Mouse (Mus musculus) kidney, adult 2 months (tissue): ENCODE data around the gene Wdr45. TPM values are rescaled to one million over a fixed set of nuclear protein-coding genes. Genes with fewer than 3 reads are reported as not detected.
"Not testable (repeated sequence)": the region's sequence is repeated elsewhere in the genome, so short reads cannot be mapped to it uniquely, and the experiment has no call there.

Experiments
- DNase-seq: peaks from one replicate; pipeline ENCODE4 v3.0.0; 2021
- H3K27ac ChIP-seq: fragments of 200-500 bp; 2 replicates; pipeline ENCODE4 v1.5.1; 2012; ENCODE audit warnings: low read depth, low read length, control low read depth, inconsistent platforms; ENCODE audit not compliant: insufficient read depth
- H3K27me3 ChIP-seq: fragments of 200-500 bp; replicated peaks from 2 replicates; pipeline ENCODE4 v1.6.1; 2012; ENCODE audit warnings: mild to moderate bottlenecking, moderate library complexity, low read length, inconsistent platforms; ENCODE audit not compliant: control insufficient read depth, insufficient read depth
- H3K36me3 ChIP-seq: fragments of 200-500 bp; 2 replicates; pipeline ENCODE4 v1.6.1; 2012; ENCODE audit warnings: mild to moderate bottlenecking, moderate library complexity, low read length, inconsistent platforms; ENCODE audit not compliant: control insufficient read depth, insufficient read depth
- H3K4me1 ChIP-seq: fragments of 200-500 bp; 2 replicates; pipeline ENCODE4 v1.6.1; 2011; ENCODE audit warnings: low read length; ENCODE audit not compliant: control insufficient read depth, insufficient read depth
- H3K4me3 ChIP-seq: fragments of 200-500 bp; 2 replicates; pipeline ENCODE4 v1.5.1; 2011; ENCODE audit warnings: mild to moderate bottlenecking, low read depth, low read length, control low read depth; ENCODE audit not compliant: insufficient read depth
- CTCF ChIP-seq: fragments of 200-500 bp; conservative IDR thresholded peaks from 2 replicates; pipeline ENCODE4 v1.5.1; 2011; ENCODE audit warnings: low read depth, mild to moderate bottlenecking, control low read depth, low read length, moderate library complexity, mixed read lengths; ENCODE audit not compliant: insufficient read depth, insufficient read length
- POLR2A ChIP-seq: fragments of 200-500 bp; IDR thresholded peaks from one replicate; pipeline ENCODE4 v1.6.1; 2011; ENCODE audit warnings: low read depth, low read length, control low read depth
- WGBS: fragments of 180-500 bp; shearing (Covaris S2); methylation state at CpG from one replicate; pipeline ENCODE4 v1.1.7; 2018; 5-methylcytosine and 5-hydroxymethylcytosine counted together
- polyA plus RNA-seq: library from polyadenylated mRNA; depleted of rRNA; stranded (reverse); fragments of >200 nt; gene quantifications from 2 replicates; pipeline ENCODE4 v1.2.3, GENCODE M21; 2012

Gene Wdr45
- polyA plus RNA-seq, 1 experiment: 73.1 TPM

GRCm38 (mm10) chrX:7688321-7688720, 25.8 kb upstream of the Wdr45 start:
- DNase-seq: no peak
- H3K4me1 ChIP-seq: no peaks in the 10 kb centered on the region
- no peak overlapping the region for H3K4me3 ChIP-seq
- TF ChIP-seq CTCF (no peak), POLR2A (no peak)
- H3K27me3 ChIP-seq: no peaks in the 10 kb centered on the region
- no peaks in the 10 kb centered on the region for H3K36me3 ChIP-seq
- no peak overlapping the region for H3K27ac ChIP-seq
- 100% methylated on average over 2 of the region's 2 CpGs for WGBS

- no peaks in the 10 kb centered on the region for H3K4me1 ChIP-seq
- no peak for TF ChIP-seq POLR2A
- no peak for TF ChIP-seq CTCF
- no peak overlapping the region for H3K27ac ChIP-seq
- H3K36me3 ChIP-seq: no peaks in the 10 kb centered on the region
- H3K27me3 ChIP-seq: no peaks in the 10 kb centered on the region
- no peak for DNase-seq
- WGBS: 71% methylated on average over 3 of the region's 3 CpGs
- H3K4me3 ChIP-seq: no peak overlapping the region
These were observed 23.6 kb upstream of the Wdr45 start for GRCm38 (mm10) chrX:7690486-7690885.

- WGBS: 23% methylated on average over 4 of the region's 4 CpGs
- no peak for TF ChIP-seq POLR2A
- peak; percentile 58 for TF ChIP-seq CTCF
- no peaks in the 10 kb centered on the region for H3K27me3 ChIP-seq
- no peaks in the 10 kb centered on the region for H3K36me3 ChIP-seq
- H3K4me1 ChIP-seq: peaks cover 4% of the 10 kb centered on the region; the same call in 1 of the 2 replicates
- H3K27ac ChIP-seq: no peak overlapping the region
- no peak overlapping the region for H3K4me3 ChIP-seq
- DNase-seq: peak; percentile 43
These were observed 21.3 kb upstream of the Wdr45 start for GRCm38 (mm10) chrX:7692862-7693261.

- TF ChIP-seq POLR2A (no peak), CTCF (no peak)
- Histone ChIP-seq H3K27ac (no peak overlapping the region), H3K4me1 (peaks cover 6% of the 10 kb centered on the region), H3K4me3 (no peak overlapping the region), H3K27me3 (no peaks in the 10 kb centered on the region), H3K36me3 (no peaks in the 10 kb centered on the region; the same call in 1 of the 2 replicates)
- no peak for DNase-seq
- 28% methylated on average over 6 of the region's 6 CpGs for WGBS
These were observed 17.6 kb upstream of the Wdr45 start for GRCm38 (mm10) chrX:7696520-7696919.

GRCm38 (mm10) chrX:7696954-7697381, 17.2 kb upstream of the Wdr45 start, which contains the start of gene Gpkow:
Gpkow (plus strand) TSS chrX:7697131.
- Histone ChIP-seq H3K4me3 (peak within 1 kb of the TSS; percentile 85), H3K4me1 (peaks cover 6% of the 10 kb centered on the region), H3K27ac (peak within 1 kb of the TSS; percentile 51), H3K27me3 (no peaks in the 10 kb centered on the region), H3K36me3 (no peaks in the 10 kb centered on the region; the same call in 1 of the 2 replicates)
- peak; percentile 94 for DNase-seq
- 2% methylated on average over 33 of the region's 33 CpGs for WGBS
- TF ChIP-seq CTCF (no peak), POLR2A (no peak)

GRCm38 (mm10) chrX:7713764-7714134, 384 bp upstream of the Wdr45 start:
- 2% methylated on average over 6 of the region's 12 CpGs for WGBS
- H3K27me3 ChIP-seq, H3K27ac ChIP-seq, H3K4me1 ChIP-seq, DNase-seq, H3K36me3 ChIP-seq: not testable (repeated sequence)
- H3K4me3 ChIP-seq: peak overlapping the region; percentile 59

GRCm38 (mm10) chrX:7716058-7716457, 1.9 kb downstream of the Wdr45 start:
- WGBS: 40% methylated on average over 1 of the region's 1 CpGs
- not testable (repeated sequence) for H3K36me3 ChIP-seq, H3K27me3 ChIP-seq, H3K27ac ChIP-seq, H3K4me1 ChIP-seq, H3K4me3 ChIP-seq, DNase-seq
